Mouse (Mus musculus): ENCODE data around the gene Nadsyn1.

GRCm38 (mm10) chr7:143848127-143848767 lies 25.6 kb upstream of the Nadsyn1 start:
- no peak for TF ChIP-seq GATA1 (IDR thresholded peaks at IDR 0.05; ENCODE audit: low read length)
- no peak for TF ChIP-seq TAL1 (IDR thresholded peaks at IDR 0.05; ENCODE audit: low read length)
